Mouse (Mus musculus): ENCODE data around the gene Fam19a4.

GRCm38 (mm10) chr6:97016018-97016417 lies 44.2 kb downstream of the Fam19a4 start:
- TF ChIP-seq POLR2A (IDR thresholded peaks at IDR 0.05; ENCODE audit: insufficient read depth, low read depth, low read length) = no peak
- TF ChIP-seq EP300 (IDR thresholded peaks at IDR 0.05; ENCODE audit: insufficient read depth, low read depth, low read length) = no peak
